Mouse (Mus musculus) G1E (cell line): Measurements from ENCODE around the gene Chst11.

Source experiments
- CTCF ChIP-seq: IDR thresholded peaks from 2 replicates; pipeline ENCODE4 v1.5.1; 2012; ENCODE audit warnings: low read depth, low read length, inconsistent platforms, mixed read lengths
- GATA1 ChIP-seq: IDR thresholded peaks from 2 replicates; pipeline ENCODE4 v1.6.1; 2012; ENCODE audit warnings: borderline replicate concordance, low read length, inconsistent platforms, mixed read lengths
- POLR2AphosphoS5 ChIP-seq: IDR thresholded peaks from 2 replicates; pipeline ENCODE4 v1.6.1; 2012; ENCODE audit warnings: low read depth, low read length, inconsistent platforms; ENCODE audit not compliant: insufficient replicate concordance
- TAL1 ChIP-seq: conservative IDR thresholded peaks from 2 replicates; pipeline ENCODE4 v1.6.1; 2012; ENCODE audit warnings: low read depth, low read length, inconsistent platforms, mixed read lengths

DNA sequence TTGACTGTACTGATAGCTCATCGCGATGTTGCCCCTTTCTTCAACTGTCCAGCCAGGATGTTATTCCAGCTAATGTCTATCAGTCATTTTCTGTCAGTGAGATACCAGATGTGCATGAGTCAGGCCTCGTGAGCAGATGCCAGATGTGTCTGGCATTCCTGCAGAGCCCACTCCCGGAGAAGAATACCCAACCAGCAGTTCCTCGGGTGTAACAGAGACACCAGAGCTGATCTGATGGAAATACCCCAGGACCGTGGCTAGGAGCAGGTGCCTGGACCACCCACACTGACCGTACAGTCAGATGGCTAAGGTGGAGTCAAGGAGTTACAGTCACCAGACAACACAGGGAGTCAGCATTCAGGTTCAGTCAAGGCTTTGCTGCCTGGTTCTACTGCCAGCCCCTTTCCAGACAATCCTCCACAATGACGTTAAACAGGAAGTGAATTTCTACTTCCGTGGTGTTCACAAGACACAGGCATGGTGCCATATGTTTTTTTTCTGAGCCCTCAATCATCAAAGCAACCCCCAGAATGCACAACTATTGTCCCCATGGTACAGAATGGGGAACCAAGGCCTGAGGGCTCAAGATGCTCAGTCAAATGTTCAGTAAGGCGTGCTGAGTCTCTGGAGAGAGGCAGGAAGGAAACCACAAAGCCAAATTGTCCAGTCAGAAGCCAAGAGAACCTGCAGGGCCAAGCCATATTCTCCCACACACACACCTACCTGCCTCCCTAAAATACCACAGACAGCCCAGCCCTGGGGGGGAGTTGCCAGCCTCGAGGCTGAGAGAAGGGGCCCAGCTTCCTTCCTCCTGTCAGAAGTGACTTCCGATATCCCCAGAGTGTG, 198.6 kb downstream of the Chst11 start:
- no peak for TF ChIP-seq CTCF
- no peak for TF ChIP-seq GATA1
- TF ChIP-seq TAL1 = no peak
- no peak for TF ChIP-seq POLR2AphosphoS5
